Mouse (Mus musculus) spleen, adult 2 months (tissue): Measurements from ENCODE around the gene Olfr1393. TPM values are rescaled to one million over a fixed set of nuclear protein-coding genes. Genes with fewer than 3 reads are reported as not detected.
"Not testable (repeated sequence)": the region's sequence is repeated elsewhere in the genome, so short reads cannot be mapped to it uniquely, and the experiment has no call there.

Experiments
- DNase-seq, 2 experiments: peaks; one replicate each; pipeline versions ENCODE4 v3.0.0 to v3.0.0-alpha.2; 2012 to 2021; ENCODE audit warnings: low spot score in 2 of 2, low read depth in 1 of 2
- H3K27ac ChIP-seq: fragments of 200-500 bp; 2 replicates; pipeline ENCODE4 v1.5.1; 2012; ENCODE audit warnings: low read length, inconsistent platforms; ENCODE audit not compliant: insufficient read depth
- H3K27me3 ChIP-seq: fragments of 200-500 bp; 2 replicates; pipeline ENCODE4 v1.6.1; 2012; ENCODE audit warnings: mild to moderate bottlenecking, moderate library complexity, low read length, inconsistent platforms; ENCODE audit not compliant: control insufficient read depth, insufficient read depth
- H3K36me3 ChIP-seq: fragments of 200-500 bp; 2 replicates; pipeline ENCODE4 v1.6.1; 2012; ENCODE audit warnings: mild to moderate bottlenecking, low read length, inconsistent platforms; ENCODE audit not compliant: control insufficient read depth, insufficient read depth
- H3K4me1 ChIP-seq: fragments of 200-500 bp; 2 replicates; pipeline ENCODE4 v1.6.1; 2011; ENCODE audit warnings: inconsistent platforms; ENCODE audit not compliant: control insufficient read depth, insufficient read depth, insufficient read length
- H3K4me3 ChIP-seq: fragments of 200-500 bp; 2 replicates; pipeline ENCODE4 v1.5.1; 2011; ENCODE audit warnings: mild to moderate bottlenecking, inconsistent platforms; ENCODE audit not compliant: insufficient read depth, insufficient read length; ENCODE audit errors: extremely low read depth
- CTCF ChIP-seq: fragments of 200-500 bp; IDR thresholded peaks from 2 replicates; pipeline ENCODE4 v1.5.1; 2011; ENCODE audit warnings: mild to moderate bottlenecking, inconsistent platforms; ENCODE audit not compliant: insufficient read depth, insufficient read length, insufficient replicate concordance; ENCODE audit errors: extremely low read depth
- POLR2A ChIP-seq: fragments of 200-500 bp; IDR thresholded peaks from 2 replicates; pipeline ENCODE4 v1.6.1; 2011; ENCODE audit warnings: low read depth, low read length, inconsistent platforms
- WGBS: fragments of 180-500 bp; shearing (Covaris S2); methylation state at CpG from one replicate; pipeline ENCODE4 v1.1.7; 2018; 5-methylcytosine and 5-hydroxymethylcytosine counted together
- polyA plus RNA-seq: library from polyadenylated mRNA; depleted of rRNA; stranded (reverse); fragments of >200 nt; gene quantifications from 2 replicates; pipeline ENCODE4 v1.2.3, GENCODE M21; 2012

Gene Olfr1393
- polyA plus RNA-seq, 1 experiment, result 0.06 TPM

- no peak overlapping the region for H3K27ac ChIP-seq
- H3K27me3 ChIP-seq, result no peaks in the 10 kb centered on the region
- no peak for DNase-seq
- H3K4me1 ChIP-seq, result no peaks in the 10 kb centered on the region
- H3K36me3 ChIP-seq, result peaks cover 7% of the 10 kb centered on the region
- no peak overlapping the region for H3K4me3 ChIP-seq
- TF ChIP-seq POLR2A (no peak), CTCF (no peak)
- 93% methylated on average over 15 of the region's 15 CpGs for WGBS
Observed at GRCm38 (mm10) chr11:49267970-49268579, 10.0 kb upstream of the Olfr1393 start.

GRCm38 (mm10) chr11:49269761-49270160 lies 8.3 kb upstream of the Olfr1393 start:
- WGBS, result 68% methylated on average over 9 of the region's 9 CpGs
- Histone ChIP-seq H3K4me1 (no peaks in the 10 kb centered on the region), H3K27me3 (no peaks in the 10 kb centered on the region), H3K4me3 (no peak overlapping the region), H3K36me3 (peaks cover 1% of the 10 kb centered on the region), H3K27ac (no peak overlapping the region)
- no peak for TF ChIP-seq POLR2A
- TF ChIP-seq CTCF, result no peak
- no peak for DNase-seq

- Histone ChIP-seq H3K27me3 (no peaks in the 10 kb centered on the region), H3K27ac (no peak overlapping the region), H3K4me3 (no peak overlapping the region), H3K4me1 (no peaks in the 10 kb centered on the region), H3K36me3 (no peaks in the 10 kb centered on the region)
- WGBS, result 87% methylated on average over 4 of the region's 4 CpGs
- TF ChIP-seq POLR2A (no peak), CTCF (no peak)
- DNase-seq, result no peak
Observed at GRCm38 (mm10) chr11:49270368-49270767, 7.7 kb upstream of the Olfr1393 start.

DNA sequence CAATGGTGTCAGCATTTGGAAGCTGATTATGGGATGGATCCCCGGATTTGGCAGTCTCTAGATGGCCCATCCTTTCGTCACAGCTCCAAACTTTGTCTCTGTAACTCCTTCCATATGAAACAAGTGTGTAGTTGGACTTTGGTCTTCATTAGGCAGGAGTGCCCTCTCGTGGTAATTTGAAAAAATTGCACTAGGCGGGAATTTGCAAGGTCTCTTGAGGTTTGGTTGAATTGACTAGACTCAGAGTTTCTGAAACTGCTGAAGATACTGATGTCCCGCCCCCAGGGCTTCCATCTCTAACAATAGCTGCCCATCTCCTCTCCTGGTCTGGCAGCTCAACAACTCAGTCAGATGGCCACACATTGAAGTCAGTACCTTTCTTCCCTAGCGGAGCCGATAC lies 6.8 kb upstream of the Olfr1393 start:
- peak; percentile 38 to 43 for DNase-seq
- TF ChIP-seq CTCF, result peak; percentile 39; the same call in 1 of the 2 replicates
- no peak for TF ChIP-seq POLR2A
- Histone ChIP-seq H3K27ac (no peak overlapping the region), H3K27me3 (no peaks in the 10 kb centered on the region), H3K36me3 (no peaks in the 10 kb centered on the region), H3K4me3 (no peak overlapping the region), H3K4me1 (no peaks in the 10 kb centered on the region)
- 34% methylated on average over 7 of the region's 7 CpGs for WGBS

- TF ChIP-seq CTCF, result no peak
- TF ChIP-seq POLR2A, result no peak
- no peaks in the 10 kb centered on the region for H3K36me3 ChIP-seq
- no peak for DNase-seq
- no peaks in the 10 kb centered on the region for H3K27me3 ChIP-seq
- WGBS, result 91% methylated on average over 11 of the region's 11 CpGs
- no peak overlapping the region for H3K27ac ChIP-seq
- no peak overlapping the region for H3K4me3 ChIP-seq
- H3K4me1 ChIP-seq, result no peaks in the 10 kb centered on the region
Observed at GRCm38 (mm10) chr11:49273834-49274519, 4.1 kb upstream of the Olfr1393 start.

- DNase-seq, H3K36me3 ChIP-seq, H3K4me1 ChIP-seq, H3K4me3 ChIP-seq, H3K27me3 ChIP-seq, H3K27ac ChIP-seq: not testable (repeated sequence)
- 32% methylated on average over 1 of the region's 1 CpGs for WGBS
Observed at GRCm38 (mm10) chr11:49284982-49285381, 6.9 kb downstream of the Olfr1393 start, which contains the start of gene Olfr1392. TSS of gene Olfr1392 (plus strand) at chr11:49285282.

- TF ChIP-seq POLR2A (no peak), CTCF (no peak)
- H3K4me1 ChIP-seq, result no peaks in the 10 kb centered on the region
- no peaks in the 10 kb centered on the region for H3K36me3 ChIP-seq
- 85% methylated on average over 2 of the region's 2 CpGs for WGBS
- no peak for DNase-seq
- no peaks in the 10 kb centered on the region for H3K27me3 ChIP-seq
- no peak overlapping the region for H3K4me3 ChIP-seq
- no peak overlapping the region for H3K27ac ChIP-seq
Observed at GRCm38 (mm10) chr11:49287251-49287650, 9.1 kb downstream of the Olfr1393 start.
